Mouse (Mus musculus): ENCODE measurements around the gene Daxx.

DNA sequence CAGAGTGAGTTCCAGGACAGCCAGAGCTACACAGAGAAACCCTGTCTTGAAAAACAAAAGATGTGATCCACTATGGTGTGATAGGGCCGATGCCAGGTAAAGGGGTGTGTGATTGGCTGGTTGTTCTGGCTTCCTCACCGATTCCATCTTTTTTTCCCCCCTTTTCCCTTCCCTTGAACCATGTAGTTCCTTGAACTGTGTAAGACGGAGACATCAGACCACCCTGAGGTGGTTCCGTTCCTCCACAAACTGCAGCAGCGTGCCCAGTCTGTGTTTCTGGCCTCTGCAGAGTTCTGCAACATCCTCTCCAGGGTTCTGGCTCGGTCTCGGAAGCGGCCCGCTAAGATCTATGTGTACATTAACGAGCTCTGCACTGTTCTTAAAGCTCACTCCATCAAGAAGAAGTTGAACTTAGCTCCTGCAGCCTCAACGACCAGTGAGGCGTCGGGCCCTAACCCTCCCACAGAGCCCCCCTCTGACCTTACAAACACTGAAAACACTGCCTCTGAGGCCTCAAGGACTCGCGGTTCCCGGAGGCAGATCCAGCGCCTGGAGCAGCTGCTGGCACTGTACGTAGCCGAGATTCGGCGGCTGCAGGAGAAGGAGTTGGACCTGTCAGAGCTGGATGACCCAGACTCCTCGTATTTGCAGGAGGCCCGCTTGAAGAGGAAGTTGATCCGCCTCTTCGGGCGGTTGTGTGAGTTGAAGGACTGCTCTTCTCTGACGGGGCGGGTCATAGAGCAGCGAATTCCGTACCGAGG lies 2.0 kb downstream of the Daxx start:
- TF ChIP-seq TAL1 (IDR thresholded peaks at IDR 0.05; ENCODE audit: low read length) = no peak
- TF ChIP-seq GATA1 (IDR thresholded peaks at IDR 0.05; ENCODE audit: low read length) = no peak

Measured in erythroblast, embryonic 14.5 days (primary cell).